Comparison of ENCODE assay signal across 12 mouse cellular contexts in the genomic region with DNA sequence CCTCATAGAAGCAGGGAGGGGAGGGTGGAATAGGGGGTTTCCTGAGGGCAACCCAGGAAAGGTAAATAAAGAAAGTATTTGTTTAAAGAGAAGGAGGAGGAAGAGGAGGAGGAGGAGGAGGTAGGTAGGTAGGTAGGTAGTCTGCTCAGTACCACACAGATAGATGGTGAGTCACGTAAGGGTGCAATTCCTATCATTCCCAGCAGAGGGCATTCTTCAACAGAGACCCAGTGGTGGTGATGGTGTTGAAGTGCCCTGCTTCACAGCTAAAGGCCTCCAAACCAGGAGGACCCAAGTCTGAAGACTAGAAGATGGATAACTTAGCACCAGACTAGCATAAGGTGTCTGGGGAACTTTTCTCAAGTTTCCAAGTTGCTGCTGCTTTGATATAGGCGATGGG. TPM values are rescaled to one million over a fixed set of nuclear protein-coding genes. Genes with fewer than 3 reads are reported as not detected.
DNase-seq lines count a peak whose midpoint lies in the region; ATAC-seq and TF ChIP-seq lines count a peak whose summit lies in the region.
"Had no signal": no experiment of that assay in that cellular context is flagged by ENCODE, and none has a peak within 500 bp of the region (broad histone marks: within the 10 kb centered on the region; RNA-seq: fewer than 3 reads in every experiment).

No protein-coding gene starts in this region.

- H3K4me3 ChIP-seq in intestine, postnatal 0 days (ENCODE audit: low read depth, low read length) = no peak overlapping the region
- no peak overlapping the region for H3K4me3 ChIP-seq in intestine, embryonic 15.5 days (replicated peaks)
- no peak overlapping the region for H3K4me3 ChIP-seq in ES-Bruce4 (ENCODE audit: low read depth, low read length)
- H3K4me3 ChIP-seq in midbrain, embryonic 15.5 days = no peak overlapping the region
- H3K4me3 ChIP-seq: heart, embryonic 15.5 days; midbrain, embryonic 12.5 days had no signal

- H3K9me3 ChIP-seq in intestine, postnatal 0 days (ENCODE audit: control insufficient read depth) = no peaks in the 10 kb centered on the region
- no peaks in the 10 kb centered on the region for H3K9me3 ChIP-seq in intestine, embryonic 15.5 days
- no peaks in the 10 kb centered on the region for H3K9me3 ChIP-seq in ES-Bruce4 (replicated peaks; ENCODE audit: control insufficient read depth, insufficient read depth, low read length, poor library complexity, severe bottlenecking)
- H3K9me3 ChIP-seq in midbrain, embryonic 15.5 days = no peaks in the 10 kb centered on the region
- H3K9me3 ChIP-seq: heart, embryonic 15.5 days; midbrain, embryonic 12.5 days had no signal

- TF ChIP-seq CTCF in intestine, postnatal 0 days (IDR thresholded peaks at IDR 0.05; ENCODE audit: low read depth) = peak; percentile 55
- TF ChIP-seq CTCF in ES-Bruce4 (IDR thresholded peaks at IDR 0.05; ENCODE audit: low read depth, low read length) = peak; percentile 43

- no peaks in the 10 kb centered on the region for H3K27me3 ChIP-seq in intestine, postnatal 0 days (replicated peaks; ENCODE audit: control insufficient read depth, insufficient read depth, low read length)
- H3K27me3 ChIP-seq in intestine, embryonic 15.5 days (replicated peaks) = no peaks in the 10 kb centered on the region
- H3K27me3 ChIP-seq in ES-Bruce4 (ENCODE audit: control insufficient read depth, insufficient read depth, low read length, poor library complexity, severe bottlenecking) = no peaks in the 10 kb centered on the region
- H3K27me3 ChIP-seq in midbrain, embryonic 15.5 days (replicated peaks) = no peaks in the 10 kb centered on the region
- H3K27me3 ChIP-seq: heart, embryonic 15.5 days; midbrain, embryonic 12.5 days had no signal

- no peak for ATAC-seq in intestine, postnatal 0 days
- ATAC-seq in intestine, embryonic 15.5 days = no peak
- ATAC-seq in midbrain, embryonic 15.5 days (replicated peaks) = no peak

- no peaks in the 10 kb centered on the region for H3K36me3 ChIP-seq in intestine, postnatal 0 days (ENCODE audit: control insufficient read depth, insufficient read depth)
- no peaks in the 10 kb centered on the region for H3K36me3 ChIP-seq in intestine, embryonic 15.5 days
- no peaks in the 10 kb centered on the region for H3K36me3 ChIP-seq in ES-Bruce4 (ENCODE audit: control insufficient read depth, insufficient read depth, low read length, poor library complexity, severe bottlenecking)
- H3K36me3 ChIP-seq in midbrain, embryonic 15.5 days (replicated peaks) = no peaks in the 10 kb centered on the region
- H3K36me3 ChIP-seq: heart, embryonic 15.5 days; midbrain, embryonic 12.5 days had no signal

- peak; percentile 58 for DNase-seq in c-Kit-positive CD71-negative TER-119-negative erythroid progenitor cells, embryonic 14.5 days (ENCODE audit: low read depth)
- peak; percentile 70 for DNase-seq in naive thymus-derived CD4-positive, alpha-beta T cell, adult 2 months (ENCODE audit: low read depth)
- no peak for DNase-seq in layer of hippocampus, adult 11-12 months (ENCODE audit: low spot score)
- DNase-seq in gastrocnemius, adult 8-10 months (ENCODE audit: low spot score in 2 of 2) = no peak
- DNase-seq: adrenal gland, adult 8-10 months had no signal

- no peak overlapping the region for H3K9ac ChIP-seq in intestine, postnatal 0 days (ENCODE audit: low read depth, low read length)
- no peak overlapping the region for H3K9ac ChIP-seq in intestine, embryonic 15.5 days
- no peak overlapping the region for H3K9ac ChIP-seq in ES-Bruce4 (ENCODE audit: low read depth, poor library complexity, severe bottlenecking)
- H3K9ac ChIP-seq in midbrain, embryonic 15.5 days = no peak overlapping the region
- H3K9ac ChIP-seq: heart, embryonic 15.5 days; midbrain, embryonic 12.5 days had no signal

- H3K4me1 ChIP-seq in intestine, postnatal 0 days (replicated peaks; ENCODE audit: control insufficient read depth, insufficient read depth, low read length) = no peaks in the 10 kb centered on the region
- no peaks in the 10 kb centered on the region for H3K4me1 ChIP-seq in intestine, embryonic 15.5 days (replicated peaks)
- H3K4me1 ChIP-seq in ES-Bruce4 (ENCODE audit: control insufficient read depth, insufficient read depth, low read length) = no peaks in the 10 kb centered on the region
- no peaks in the 10 kb centered on the region for H3K4me1 ChIP-seq in midbrain, embryonic 15.5 days
- H3K4me1 ChIP-seq: heart, embryonic 15.5 days; midbrain, embryonic 12.5 days had no signal

- H3K4me2 ChIP-seq in intestine, postnatal 0 days (replicated peaks; ENCODE audit: low read depth) = no peak overlapping the region
- H3K4me2 ChIP-seq in intestine, embryonic 15.5 days (replicated peaks) = no peak overlapping the region
- H3K4me2 ChIP-seq in midbrain, embryonic 15.5 days = no peak overlapping the region
- H3K4me2 ChIP-seq: heart, embryonic 15.5 days; midbrain, embryonic 12.5 days had no signal

- no peak overlapping the region for H3K27ac ChIP-seq in intestine, postnatal 0 days (ENCODE audit: low read depth, low read length)
- H3K27ac ChIP-seq in intestine, embryonic 15.5 days = no peak overlapping the region
- H3K27ac ChIP-seq in ES-Bruce4 (ENCODE audit: insufficient read depth, low read length) = no peak overlapping the region
- H3K27ac ChIP-seq in midbrain, embryonic 15.5 days = no peak overlapping the region
- H3K27ac ChIP-seq: heart, embryonic 15.5 days; midbrain, embryonic 12.5 days had no signal

- no peak for TF ChIP-seq EP300 in ES-Bruce4 (IDR thresholded peaks at IDR 0.05; ENCODE audit: insufficient read depth, low read depth, low read length)

- TF ChIP-seq POLR2A in ES-Bruce4 (IDR thresholded peaks at IDR 0.05; ENCODE audit: insufficient read depth, low read length) = no peak

- 94% methylated on average over 2 of the region's 2 CpGs for WGBS in intestine, postnatal 0 days
- 88% methylated on average over 2 of the region's 2 CpGs for WGBS in intestine, embryonic 15.5 days
- 96% methylated on average over 2 of the region's 2 CpGs for WGBS in midbrain, embryonic 15.5 days

RNA-seq across cellular contexts. Expression of a gene that starts 2.8 kb away (rescaled TPM):
- 0.18 and 0.55 TPM in 2 replicates for polyA plus RNA-seq in intestine, postnatal 0 days (2015; fragmentation: Nextera tagmentation; extraction: Ambion mirVana)
- 0.53 and 0.60 TPM in 2 replicates for polyA plus RNA-seq in intestine, embryonic 15.5 days (2015; fragmentation: Nextera tagmentation; extraction: Ambion mirVana)
- polyA plus RNA-seq in ES-Bruce4 (2011; ENCODE audit: insufficient read depth, insufficient read length, low read depth, missing spikeins) = not detected in 2 replicates
- total RNA-seq in gastrocnemius, adult 8-10 months (2022) = under 1 TPM in 2 of 4 experiments, not detected in 2; 0.18 to 0.27 TPM
- 0.06 and 0.14 TPM in 2 replicates for polyA plus RNA-seq in midbrain, embryonic 15.5 days (2015; fragmentation: Nextera tagmentation; extraction: Ambion mirVana)
- total RNA-seq: layer of hippocampus, postnatal 14 days had no signal
- polyA plus RNA-seq: midbrain, embryonic 12.5 days had no signal

RNA-seq across cellular contexts. Expression of a gene that starts 42.8 kb away (rescaled TPM):
- 0.18 and 0.21 TPM in 2 replicates for polyA plus RNA-seq in intestine, postnatal 0 days (2015; fragmentation: Nextera tagmentation; extraction: Ambion mirVana)
- polyA plus RNA-seq in intestine, embryonic 15.5 days (2015; fragmentation: Nextera tagmentation; extraction: Ambion mirVana) = 0.26 and 0.57 TPM in 2 replicates
- not detected in 2 replicates for polyA plus RNA-seq in ES-Bruce4 (2011; ENCODE audit: insufficient read depth, insufficient read length, low read depth, missing spikeins)
- under 1 TPM in 1 of 4 experiments, not detected in 3; 0.65 TPM for total RNA-seq in gastrocnemius, adult 8-10 months (2022)
- polyA plus RNA-seq in midbrain, embryonic 15.5 days (2015; fragmentation: Nextera tagmentation; extraction: Ambion mirVana) = not detected in 2 replicates
- total RNA-seq: layer of hippocampus, postnatal 14 days had no signal
- polyA plus RNA-seq: midbrain, embryonic 12.5 days had no signal

RNA-seq across cellular contexts. Expression of a gene that starts 51.0 kb away (rescaled TPM):
- polyA plus RNA-seq in intestine, postnatal 0 days (2015; fragmentation: Nextera tagmentation; extraction: Ambion mirVana) = 0.37 and 0.44 TPM in 2 replicates
- polyA plus RNA-seq in intestine, embryonic 15.5 days (2015; fragmentation: Nextera tagmentation; extraction: Ambion mirVana) = 0.48 and 0.88 TPM in 2 replicates
- not detected in 2 replicates for polyA plus RNA-seq in ES-Bruce4 (2011; ENCODE audit: insufficient read depth, insufficient read length, low read depth, missing spikeins)
- under 1 TPM in 1 of 4 experiments, not detected in 3; 0.19 TPM for total RNA-seq in gastrocnemius, adult 8-10 months (2022)
- not detected in 2 replicates for polyA plus RNA-seq in midbrain, embryonic 15.5 days (2015; fragmentation: Nextera tagmentation; extraction: Ambion mirVana)
- total RNA-seq: layer of hippocampus, postnatal 14 days had no signal
- polyA plus RNA-seq: midbrain, embryonic 12.5 days had no signal

Comparison
In these comparisons a context has a peak if more than half of its experiments do, and no peak if none do; other contexts are left out.
1. DNase-seq: peak in c-Kit-positive CD71-negative TER-119-negative erythroid progenitor cells, embryonic 14.5 days (single experiment) and naive thymus-derived CD4-positive, alpha-beta T cell, adult 2 months (single experiment); none in layer of hippocampus, adult 11-12 months (single experiment) and gastrocnemius, adult 8-10 months (0 of 2).